Mouse (Mus musculus) olfactory bulb, adult 2 months (tissue): ENCODE measurements at regions not wholly inside any gene's neighbourhood (a gene's known extent, or its start where the extent isn't known, plus 50 kb on each side); places are given as distances from the start of the nearest gene placed in this dataset.

ENCODE experiments used
- H3K27ac ChIP-seq: fragments of 200-500 bp; 2 replicates; pipeline ENCODE4 v1.5.1; 2012; ENCODE audit warnings: low read depth, low read length; ENCODE audit not compliant: insufficient read depth
- H3K4me1 ChIP-seq: fragments of 200-500 bp; 2 replicates; pipeline ENCODE4 v1.6.1; 2012; ENCODE audit warnings: low read length; ENCODE audit not compliant: control insufficient read depth, insufficient read depth
- H3K4me3 ChIP-seq: fragments of 200-500 bp; 2 replicates; pipeline ENCODE4 v1.5.1; 2012; ENCODE audit warnings: mild to moderate bottlenecking, low read depth, low read length, moderate library complexity; ENCODE audit not compliant: insufficient read depth
- CTCF ChIP-seq: fragments of 200-500 bp; IDR thresholded peaks from 2 replicates; pipeline ENCODE4 v1.5.1; 2012; ENCODE audit warnings: low read depth, mild to moderate bottlenecking, low read length, moderate library complexity; ENCODE audit not compliant: insufficient read depth
- POLR2A ChIP-seq: fragments of 200-500 bp; IDR thresholded peaks from 2 replicates; pipeline ENCODE4 v1.6.1; 2012; ENCODE audit warnings: mild to moderate bottlenecking, low read depth, low read length, moderate library complexity; ENCODE audit not compliant: insufficient read depth
- WGBS: fragments of 180-500 bp; shearing (Covaris S2); methylation state at CpG from one replicate; pipeline ENCODE4 v1.1.7; 2018; 5-methylcytosine and 5-hydroxymethylcytosine counted together

GRCm38 (mm10) chr14:48351652-48352051 lies 94.3 kb upstream of the Tmem260 start:
- TF ChIP-seq CTCF (no peak), POLR2A (no peak)
- no peak overlapping the region for H3K4me3 ChIP-seq
- H3K4me1 ChIP-seq: peaks cover 4% of the 10 kb centered on the region
- WGBS: 78% methylated on average over 6 of the region's 6 CpGs
- no peak overlapping the region for H3K27ac ChIP-seq

- no peak overlapping the region for H3K4me3 ChIP-seq
- peaks cover 4% of the 10 kb centered on the region for H3K4me1 ChIP-seq
- no peak overlapping the region for H3K27ac ChIP-seq
- TF ChIP-seq CTCF (no peak), POLR2A (no peak)
Observed at GRCm38 (mm10) chr14:48352825-48353224, 93.1 kb upstream of the Tmem260 start.

GRCm38 (mm10) chr14:48354176-48354575 lies 91.7 kb upstream of the Tmem260 start:
- TF ChIP-seq POLR2A (no peak), CTCF (no peak)
- no peak overlapping the region for H3K27ac ChIP-seq
- no peak overlapping the region for H3K4me3 ChIP-seq
- WGBS: 51% methylated on average over 1 of the region's 1 CpGs
- peaks cover 6% of the 10 kb centered on the region for H3K4me1 ChIP-seq

GRCm38 (mm10) chr14:48357441-48357840 lies 88.5 kb upstream of the Tmem260 start:
- no peak for TF ChIP-seq CTCF
- no peak for TF ChIP-seq POLR2A
- H3K4me3 ChIP-seq: no peak overlapping the region
- peaks cover 2% of the 10 kb centered on the region for H3K4me1 ChIP-seq
- H3K27ac ChIP-seq: no peak overlapping the region
- WGBS: 94% methylated on average over 8 of the region's 8 CpGs

GRCm38 (mm10) chr14:48358487-48359159 lies 87.3 kb upstream of the Tmem260 start:
- H3K4me1 ChIP-seq: peaks cover 2% of the 10 kb centered on the region
- no peak for TF ChIP-seq POLR2A
- no peak; the same call in 1 of the 2 replicates for TF ChIP-seq CTCF
- no peak overlapping the region for H3K4me3 ChIP-seq
- H3K27ac ChIP-seq: no peak overlapping the region
- WGBS: 42% methylated on average over 12 of the region's 12 CpGs

GRCm38 (mm10) chr14:48361820-48362219 lies 84.1 kb upstream of the Tmem260 start:
- Histone ChIP-seq H3K4me3 (no peak overlapping the region), H3K4me1 (peaks cover 2% of the 10 kb centered on the region), H3K27ac (no peak overlapping the region)
- TF ChIP-seq CTCF: no peak
- no peak for TF ChIP-seq POLR2A
- 92% methylated on average over 7 of the region's 7 CpGs for WGBS

GRCm38 (mm10) chr14:48367006-48367405 lies 78.9 kb upstream of the Tmem260 start:
- 8% methylated on average over 7 of the region's 7 CpGs for WGBS
- Histone ChIP-seq H3K27ac (no peak overlapping the region), H3K4me1 (peaks cover 2% of the 10 kb centered on the region)

GRCm38 (mm10) chr14:48370322-48370721 lies 75.6 kb upstream of the Tmem260 start:
- 2% methylated on average over 1 of the region's 1 CpGs for WGBS
- TF ChIP-seq POLR2A: no peak
- Histone ChIP-seq H3K4me1 (peaks cover 2% of the 10 kb centered on the region), H3K27ac (no peak overlapping the region), H3K4me3 (no peak overlapping the region)

More at GRCm38 (mm10) chr14:48367006-48367405, 78.9 kb upstream of the Tmem260 start:
- TF ChIP-seq CTCF (0 out of 2 replicates have a peak, but pooled peaks have one; percentile 22), POLR2A (no peak)
- peak overlapping the region; percentile 13; the same call in 1 of the 2 replicates for H3K4me3 ChIP-seq

- H3K4me3 ChIP-seq: no peak overlapping the region
- WGBS: 34% methylated on average over 5 of the region's 5 CpGs
- TF ChIP-seq CTCF: no peak
- no peak for TF ChIP-seq POLR2A
- H3K4me1 ChIP-seq: peaks cover 2% of the 10 kb centered on the region
- H3K27ac ChIP-seq: no peak overlapping the region
Observed at GRCm38 (mm10) chr14:48371766-48372165, 74.2 kb upstream of the Tmem260 start.
